Mouse (Mus musculus) kidney, embryonic 16.5 days (tissue): ENCODE data around the gene Gm13279. TPM values are rescaled to one million over a fixed set of nuclear protein-coding genes. Genes with fewer than 3 reads are reported as not detected.
"Not testable (repeated sequence)": the region's sequence is repeated elsewhere in the genome, so short reads cannot be mapped to it uniquely, and the experiment has no call there.

Experiments used
- ATAC-seq: fragments of 200-750 bp; cut with Nextera tagmentation; 2 replicates; pipeline ENCODE4 v1.8.0; 2017; ENCODE audit warnings: moderate TSS enrichment; ENCODE audit not compliant: low FRiP score, low TSS enrichment
- H3K27ac ChIP-seq: fragments of 300-500 bp; sonication (generic); 2 replicates; pipeline ENCODE4 v1.5.1; 2014; ENCODE audit warnings: low read length
- H3K27me3 ChIP-seq: fragments of 300-500 bp; sonication (generic); 2 replicates; pipeline ENCODE4 v1.6.1; 2014; ENCODE audit warnings: low read length, control low read depth, mixed read lengths; ENCODE audit not compliant: insufficient read depth
- H3K36me3 ChIP-seq: fragments of 300-500 bp; sonication (generic); 2 replicates; pipeline ENCODE4 v1.6.1; 2014; ENCODE audit warnings: low read length, control low read depth, mixed read lengths; ENCODE audit not compliant: insufficient read depth
- H3K4me1 ChIP-seq: fragments of 300-500 bp; sonication (generic); 2 replicates; pipeline ENCODE4 v1.6.1; 2014; ENCODE audit warnings: low read length, control low read depth, mixed read lengths; ENCODE audit not compliant: insufficient read depth
- H3K4me2 ChIP-seq: fragments of 300-500 bp; sonication (generic); replicated peaks from 2 replicates; pipeline ENCODE4 v1.6.1; 2014; ENCODE audit warnings: low read depth, low read length
- H3K4me3 ChIP-seq: fragments of 300-500 bp; sonication (generic); 2 replicates; pipeline ENCODE4 v1.5.1; 2014; ENCODE audit warnings: mild to moderate bottlenecking, low read length
- H3K9ac ChIP-seq: fragments of 300-500 bp; sonication (generic); replicated peaks from 2 replicates; pipeline ENCODE4 v1.6.1; 2014; ENCODE audit warnings: low read length
- H3K9me3 ChIP-seq: fragments of 300-500 bp; sonication (generic); 2 replicates; pipeline ENCODE4 v1.6.1; 2016; ENCODE audit warnings: low read length, control low read depth
- WGBS: fragments of 180-500 bp; shearing (Covaris S2); extraction: QIAGEN DNeasy Blood & Tissue Kit; methylation state at CpG from one replicate; pipeline ENCODE4 v1.1.7; 2014; 5-methylcytosine and 5-hydroxymethylcytosine counted together
- polyA plus RNA-seq: library from polyadenylated mRNA; unstranded; fragments of >200 nt; fragmentation: Nextera tagmentation; extraction: Ambion mirVana; gene quantifications from 2 replicates; pipeline ENCODE4 v1.2.1, GENCODE M21; 2015

Gene Gm13279
- polyA plus RNA-seq = not detected in 2 replicates

DNA sequence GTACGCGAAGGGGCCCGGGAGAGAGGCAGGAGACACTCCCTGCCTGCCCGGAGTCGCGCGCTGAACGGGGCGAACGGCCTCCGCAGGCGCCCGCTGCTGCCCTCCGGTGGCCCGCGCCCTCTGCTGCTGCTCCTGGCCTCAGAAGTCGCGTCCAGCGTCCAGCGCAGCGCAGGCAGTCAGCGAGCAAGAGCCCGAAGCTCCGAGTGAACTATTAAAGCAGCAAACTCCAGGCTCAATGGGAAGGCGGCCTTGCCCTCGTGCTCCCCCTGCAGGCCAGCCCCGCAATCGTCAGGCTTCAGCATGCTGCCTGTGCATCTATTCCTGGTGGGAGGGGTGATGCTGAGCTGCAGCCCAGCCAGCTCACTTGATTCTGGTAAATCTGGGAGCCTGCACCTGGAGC is at the start of gene Gm13279:
TSS of gene Gm13279 (plus strand) at position 301 of the 400 bp plus-strand sequence.
- WGBS = no CpG with 5 or more reads among the region's 28 CpGs
- H3K27ac ChIP-seq, H3K9me3 ChIP-seq, ATAC-seq, H3K9ac ChIP-seq, H3K4me1 ChIP-seq, H3K27me3 ChIP-seq, H3K4me2 ChIP-seq, H3K36me3 ChIP-seq, H3K4me3 ChIP-seq: not testable (repeated sequence)

- Histone ChIP-seq H3K27ac (no peak overlapping the region), H3K27me3 (no peaks in the 10 kb centered on the region), H3K4me3 (no peak overlapping the region), H3K4me2 (no peak overlapping the region), H3K9ac (no peak overlapping the region), H3K4me1 (no peaks in the 10 kb centered on the region), H3K36me3 (no peaks in the 10 kb centered on the region), H3K9me3 (no peaks in the 10 kb centered on the region)
- WGBS = 50% methylated on average over 6 of the region's 6 CpGs
- ATAC-seq = no peak
Measured at GRCm38 (mm10) chr4:88749926-88750325, 47.3 kb upstream of the Gm13279 start.

- not testable (repeated sequence) for H3K9ac ChIP-seq, H3K27ac ChIP-seq, H3K4me3 ChIP-seq, H3K4me1 ChIP-seq, H3K4me2 ChIP-seq, H3K36me3 ChIP-seq, ATAC-seq, H3K27me3 ChIP-seq, H3K9me3 ChIP-seq
- WGBS = 78% methylated on average over 15 of the region's 15 CpGs
Measured at GRCm38 (mm10) chr4:88754818-88755340, 42.3 kb upstream of the Gm13279 start, which contains the start of gene Gm13271. Gene Gm13271, plus strand, starts transcription at chr4:88754868.

GRCm38 (mm10) chr4:88756581-88757513 is 40.4 kb upstream of the Gm13279 start:
- H3K4me3 ChIP-seq = peak overlapping the region; percentile 57
- H3K27me3 ChIP-seq, H3K4me1 ChIP-seq, ATAC-seq, H3K36me3 ChIP-seq, H3K9me3 ChIP-seq: not testable (repeated sequence)
- 9% methylated on average over 27 of the region's 31 CpGs for WGBS
- peak overlapping the region; percentile 77 for H3K4me2 ChIP-seq
- H3K9ac ChIP-seq = peak overlapping the region; percentile 76
- peak overlapping the region; percentile 97 for H3K27ac ChIP-seq

DNA sequence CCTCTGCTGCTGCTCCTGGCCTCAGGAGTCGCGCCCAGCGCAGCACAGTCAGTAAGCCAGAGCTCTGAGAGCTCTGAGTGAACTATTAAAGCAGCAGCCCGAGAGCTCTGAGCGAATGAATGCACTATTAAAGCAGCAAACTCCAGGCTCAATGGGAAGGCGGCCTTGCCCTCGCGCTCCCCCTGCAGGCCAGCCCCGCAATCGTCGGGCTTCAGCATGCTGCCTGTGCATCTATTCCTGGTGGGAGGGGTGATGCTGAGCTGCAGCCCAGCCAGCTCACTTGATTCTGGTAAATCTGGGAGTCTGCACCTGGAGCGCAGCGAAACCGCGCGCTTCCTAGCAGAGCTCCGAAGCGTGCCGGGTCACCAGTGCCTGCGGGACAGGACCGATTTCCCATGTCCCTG is 39.6 kb upstream of the Gm13279 start:
- not testable (repeated sequence) for H3K4me1 ChIP-seq, H3K9me3 ChIP-seq, H3K27me3 ChIP-seq, H3K36me3 ChIP-seq
- Histone ChIP-seq H3K9ac (peak overlapping the region; percentile 76), H3K4me2 (peak overlapping the region; percentile 77), H3K4me3 (peak overlapping the region; percentile 57), H3K27ac (peak overlapping the region; percentile 97)
- ATAC-seq = peak; percentile 100
- under 1% methylated on average over 11 of the region's 21 CpGs for WGBS

DNA sequence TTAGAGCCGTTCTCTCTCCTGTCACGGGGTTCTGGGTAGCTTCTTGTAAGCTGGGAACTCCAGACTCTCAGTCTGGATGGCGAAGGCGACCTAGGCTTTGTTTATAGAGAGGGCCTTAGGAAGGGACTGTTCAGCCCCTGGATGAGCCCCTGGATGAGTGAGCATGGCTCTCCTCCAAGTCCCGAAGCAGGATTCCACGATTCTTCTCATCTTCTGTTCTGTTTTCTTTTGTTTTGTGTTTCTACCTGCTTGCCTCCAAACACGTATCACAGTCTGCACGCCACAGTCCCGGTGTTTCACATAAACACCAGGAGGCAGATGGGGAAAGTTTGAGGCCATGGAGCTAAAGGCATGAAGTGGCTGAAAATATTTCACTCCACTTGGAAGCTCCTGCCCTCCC is 38.4 kb upstream of the Gm13279 start:
- WGBS = 78% methylated on average over 8 of the region's 9 CpGs

GRCm38 (mm10) chr4:88759610-88760268 is 37.5 kb upstream of the Gm13279 start, which contains the start of gene Gm13283:
Gene Gm13283, plus strand, starts transcription at chr4:88760119.
- WGBS = 23% methylated on average over 6 of the region's 14 CpGs
- H3K4me1 ChIP-seq, H3K9ac ChIP-seq, H3K27ac ChIP-seq, H3K27me3 ChIP-seq, H3K36me3 ChIP-seq, H3K9me3 ChIP-seq, ATAC-seq: not testable (repeated sequence)
- peak within 1 kb of the TSS; percentile 32 for H3K4me3 ChIP-seq
- peak within 1 kb of the TSS; percentile 42 for H3K4me2 ChIP-seq

More for the DNA sequence above, 38.4 kb upstream of the Gm13279 start:
- H3K4me3 ChIP-seq, H3K27me3 ChIP-seq, H3K9ac ChIP-seq, H3K27ac ChIP-seq, H3K9me3 ChIP-seq, ATAC-seq, H3K4me2 ChIP-seq, H3K4me1 ChIP-seq, H3K36me3 ChIP-seq: not testable (repeated sequence)

GRCm38 (mm10) chr4:88760431-88760830 is 36.8 kb upstream of the Gm13279 start:
- not testable (repeated sequence) for ATAC-seq, H3K9me3 ChIP-seq, H3K9ac ChIP-seq, H3K27me3 ChIP-seq, H3K36me3 ChIP-seq, H3K27ac ChIP-seq, H3K4me1 ChIP-seq
- Histone ChIP-seq H3K4me2 (peak overlapping the region; percentile 42), H3K4me3 (peak overlapping the region; percentile 32)
- under 1% methylated on average over 25 of the region's 28 CpGs for WGBS

- not testable (repeated sequence) for H3K4me1 ChIP-seq, H3K4me2 ChIP-seq, H3K9me3 ChIP-seq, H3K27me3 ChIP-seq, H3K4me3 ChIP-seq, H3K36me3 ChIP-seq, H3K9ac ChIP-seq, ATAC-seq, H3K27ac ChIP-seq
- 66% methylated on average over 6 of the region's 8 CpGs for WGBS
Measured at GRCm38 (mm10) chr4:88761776-88762175, 35.4 kb upstream of the Gm13279 start.
